Mouse (Mus musculus) layer of hippocampus, postnatal 36 days (tissue): ENCODE data around the gene Lsr. TPM values are rescaled to one million over a fixed set of nuclear protein-coding genes. Genes with fewer than 3 reads are reported as not detected.
"Not testable (repeated sequence)": the region's sequence is repeated elsewhere in the genome, so short reads cannot be mapped to it uniquely, and the experiment has no call there.

Experiments used
- DNase-seq, 2 experiments: peaks; one replicate each; pipeline ENCODE4 v3.0.0; 2022
- total RNA-seq, 2 experiments: library from RNA; stranded (reverse); gene quantifications; 2 replicates each; pipeline ENCODE4 v1.2.3; 2021

Gene Lsr
- total RNA-seq, 2 experiments from 2014 or later: 7.5 to 7.7 TPM

DNA sequence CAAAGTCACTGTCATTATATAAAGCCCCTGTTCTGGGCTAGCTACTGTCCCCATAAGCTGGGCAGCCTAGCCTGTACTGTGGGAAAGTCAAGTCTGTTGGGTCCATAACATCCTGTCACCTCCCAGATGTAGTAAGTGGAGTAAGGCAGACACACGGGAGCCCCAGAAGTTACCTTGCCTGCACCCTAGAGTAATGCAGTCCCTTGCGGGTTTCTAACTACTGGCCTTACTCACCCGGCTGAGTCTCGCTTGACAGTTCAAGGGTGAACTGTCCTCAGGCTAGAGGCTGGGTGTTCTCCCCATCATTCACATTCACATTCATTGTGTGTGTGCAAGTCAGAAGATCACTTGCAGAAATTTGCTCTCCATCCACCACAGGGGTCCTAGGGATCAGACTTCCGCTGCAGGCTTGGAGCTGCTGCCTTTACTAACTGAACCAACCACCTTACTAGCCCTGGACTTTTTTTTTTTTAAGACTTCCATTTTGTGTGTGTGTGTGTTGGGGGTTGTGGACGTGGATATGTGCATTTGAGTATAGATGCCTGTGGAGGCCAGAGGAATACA, 13.4 kb downstream of the Lsr start:
- DNase-seq: no peak

DNA sequence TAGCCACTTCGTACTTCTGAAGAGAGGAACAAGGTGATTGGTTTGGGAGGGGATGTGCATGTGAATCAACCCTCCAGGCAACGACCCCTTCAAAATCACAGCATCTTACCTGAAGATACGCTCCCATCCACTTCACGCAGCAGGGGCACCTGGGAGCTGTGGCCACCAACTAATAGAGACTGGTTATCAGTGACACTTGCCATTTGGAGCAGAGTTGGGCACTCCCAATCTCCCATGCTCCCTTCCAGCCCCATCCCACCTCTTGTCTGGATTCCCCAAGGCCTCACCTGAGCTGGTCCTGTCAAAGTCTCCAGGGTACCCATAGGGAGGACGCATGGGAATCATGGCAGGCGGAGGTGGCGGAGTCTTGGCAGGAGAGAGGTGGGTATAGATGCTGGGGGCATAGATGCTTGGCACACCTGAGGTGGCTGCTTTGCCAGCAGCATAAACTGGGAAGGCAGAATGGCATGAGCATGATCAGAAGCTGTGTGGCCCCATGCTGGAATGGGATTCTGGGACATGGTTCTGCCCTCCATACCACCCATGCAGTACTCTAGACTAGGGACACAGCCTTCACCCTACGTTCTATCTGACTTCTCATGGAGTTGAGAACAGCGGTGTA, 14.3 kb downstream of the Lsr start:
- DNase-seq: no peak

DNA sequence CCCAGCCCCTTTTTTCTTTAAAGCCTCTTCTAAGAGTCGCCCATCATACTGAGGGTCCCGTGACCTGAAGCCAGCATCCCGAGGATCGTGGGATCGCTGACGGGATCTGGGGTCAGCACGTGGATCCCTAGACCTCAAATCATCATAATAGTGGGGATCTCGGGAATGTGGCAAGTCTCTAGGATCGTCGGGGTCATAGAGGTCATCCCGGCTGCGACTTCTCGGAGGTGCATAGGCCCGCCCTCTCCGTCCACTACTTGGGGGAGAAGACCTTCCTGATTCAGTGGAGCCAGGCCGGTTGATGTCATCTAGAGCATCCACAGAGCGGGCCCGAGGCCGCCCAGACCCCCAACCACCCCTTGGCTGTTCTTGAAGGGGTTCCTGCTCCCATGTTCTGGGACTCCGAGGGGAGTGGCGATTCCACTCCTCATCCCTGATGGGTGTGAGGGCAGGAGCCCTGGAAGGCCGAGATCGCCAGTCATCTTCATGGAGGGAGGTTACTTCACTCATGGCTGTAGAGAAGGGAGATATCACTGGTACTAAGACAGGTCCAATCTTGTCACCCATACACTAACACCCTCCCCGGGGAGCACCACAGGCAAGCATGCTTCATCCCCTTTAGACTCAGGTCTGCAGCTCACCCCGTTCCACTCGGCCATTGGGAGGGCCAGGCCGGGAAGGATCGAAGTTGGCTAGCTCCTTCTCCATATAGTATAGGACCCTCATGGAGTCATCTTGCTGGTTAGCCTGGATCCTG, 15.0 kb downstream of the Lsr start:
- DNase-seq: no peak

DNA sequence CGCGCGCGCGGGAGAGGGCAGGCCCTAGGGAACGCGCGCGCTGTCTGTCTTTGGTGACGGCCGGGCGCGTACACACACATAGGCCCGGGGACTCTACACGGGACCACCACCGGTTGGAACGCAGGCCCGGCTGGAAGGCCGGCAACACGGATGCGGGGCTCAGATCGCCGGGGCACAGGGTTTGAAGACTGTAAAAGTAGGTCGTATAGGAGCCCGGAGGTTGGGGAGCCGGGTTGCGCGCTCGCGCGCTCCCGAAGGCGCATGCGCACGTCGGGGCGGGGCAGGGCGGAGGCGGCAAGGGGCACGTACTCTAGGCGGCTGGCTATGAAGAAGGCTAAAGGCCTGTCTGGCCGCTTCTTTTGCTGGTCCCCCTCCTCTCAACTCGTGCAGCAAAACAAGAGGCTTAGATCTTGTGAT, 15.9 kb downstream of the Lsr start:
- peak; percentile 92 to 93 for DNase-seq

DNA sequence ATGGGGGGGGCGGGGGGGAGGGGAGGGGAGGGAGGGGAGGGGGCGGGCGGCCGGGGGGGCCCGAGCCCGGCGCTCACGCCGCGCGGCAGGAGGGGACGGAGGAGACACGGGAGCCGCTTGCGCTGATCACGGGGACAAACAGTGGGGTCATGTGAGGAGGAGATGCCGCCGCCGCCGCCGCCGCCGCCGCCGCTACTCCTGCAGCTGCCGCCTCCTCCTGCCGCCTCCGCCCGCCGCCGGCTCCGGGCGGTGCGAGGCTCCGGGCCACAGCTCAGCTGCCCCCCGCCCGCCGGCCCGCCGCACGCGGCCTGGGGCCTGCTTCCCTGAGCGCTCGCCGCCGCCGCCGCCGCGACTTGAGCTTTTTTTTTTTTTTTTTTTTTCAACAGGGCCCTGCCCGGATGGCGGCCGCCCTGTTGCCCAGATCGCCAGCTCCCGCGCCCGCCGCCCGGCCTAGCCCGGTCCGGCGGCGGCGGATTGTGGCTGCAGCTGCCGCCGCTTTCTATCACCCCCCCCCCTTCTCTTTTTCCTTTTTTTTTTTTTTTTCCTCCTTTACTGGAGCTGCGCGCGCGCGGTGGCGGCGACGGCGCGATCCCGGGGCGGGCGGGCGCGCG, 16.4 kb downstream of the Lsr start, which contains the start of gene Usf2:
TSS of gene Usf2 (minus strand) at position 48 of the 611 bp plus-strand sequence.
- peak; percentile 77 to 82 for DNase-seq

DNA sequence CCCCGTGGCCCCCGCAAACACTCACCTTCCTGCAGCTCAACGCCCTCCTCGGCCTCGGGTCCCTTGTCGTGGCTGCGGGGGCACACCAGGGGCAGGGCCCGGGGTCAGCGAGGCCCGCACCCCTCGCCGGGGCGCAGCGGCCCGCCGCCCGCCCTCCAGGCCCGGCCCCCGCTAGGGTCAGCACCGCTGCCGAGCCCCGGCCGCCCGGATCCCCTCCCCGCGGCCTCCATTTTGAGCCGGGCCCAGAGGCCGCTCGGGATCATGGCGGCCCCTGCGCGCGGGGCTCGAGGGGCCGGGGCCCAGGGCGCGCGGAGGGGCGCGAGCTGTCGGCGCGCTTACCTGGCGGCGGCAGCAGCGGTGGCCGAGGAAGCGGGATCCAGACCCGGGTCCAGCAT, 16.9 kb downstream of the Lsr start:
- no peak for DNase-seq

DNA sequence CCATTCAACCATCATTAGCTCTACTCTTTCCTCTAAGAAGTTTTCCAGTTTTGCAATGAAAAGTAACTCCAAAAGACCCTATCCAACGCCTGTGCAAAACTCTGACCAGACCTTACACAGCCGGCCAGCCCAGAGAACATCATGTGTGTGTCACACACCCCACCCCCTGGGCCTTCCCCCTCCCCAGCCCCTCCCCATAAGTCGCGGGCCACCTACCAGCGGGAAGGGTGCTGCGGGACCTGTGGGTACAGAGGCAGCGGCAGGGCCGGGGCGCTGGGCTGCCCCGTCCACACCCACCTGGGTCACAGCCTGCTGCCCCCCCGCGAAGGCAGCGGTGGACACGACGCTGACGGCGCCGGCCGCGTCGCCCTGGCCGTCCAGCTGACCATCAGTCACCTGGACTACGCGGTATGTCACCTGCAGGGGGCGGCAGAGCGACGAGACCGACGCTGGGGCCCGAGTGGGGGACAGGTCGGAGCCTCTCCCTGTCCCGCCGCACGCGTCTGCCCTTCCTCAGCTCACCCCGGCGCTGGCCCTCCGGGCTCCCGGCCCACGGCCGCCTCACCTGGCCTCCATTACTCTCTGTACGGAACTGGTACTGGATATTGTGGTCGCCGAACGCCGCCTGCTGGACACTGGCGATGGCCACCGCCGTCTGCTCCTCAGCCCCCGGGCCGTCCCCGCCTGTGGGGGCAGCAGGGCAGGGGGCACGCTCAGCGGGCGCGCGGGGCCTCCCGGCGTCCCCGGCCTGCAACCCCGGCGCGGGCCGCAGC, 17.5 kb downstream of the Lsr start:
- peak; percentile 80 for DNase-seq

DNA sequence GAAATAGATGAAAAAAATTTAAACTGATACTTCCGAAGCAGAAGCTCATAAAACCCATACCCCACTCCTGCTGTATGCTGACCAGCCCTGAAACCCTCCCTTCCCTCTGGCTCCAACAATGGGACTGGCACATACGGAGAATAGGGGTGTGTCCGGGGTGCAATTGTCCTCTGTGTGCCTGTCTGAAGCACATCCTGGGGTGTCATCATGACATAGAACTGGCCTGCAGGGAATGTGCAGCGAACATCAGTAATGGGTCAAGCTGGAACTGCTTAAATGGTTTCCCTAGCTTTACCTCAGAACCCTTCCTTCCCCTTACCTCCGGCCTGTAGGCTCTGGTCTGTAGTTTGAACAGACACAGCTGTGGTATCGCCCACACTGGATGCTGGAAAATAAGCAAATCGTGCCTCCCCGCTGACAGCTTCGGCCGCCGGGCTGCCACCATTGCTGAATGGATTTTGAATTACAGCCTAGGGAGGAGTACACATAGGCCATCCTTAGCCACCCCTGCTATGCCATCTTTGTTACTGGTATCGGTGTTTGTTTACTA, 18.2 kb downstream of the Lsr start:
- no peak for DNase-seq

DNA sequence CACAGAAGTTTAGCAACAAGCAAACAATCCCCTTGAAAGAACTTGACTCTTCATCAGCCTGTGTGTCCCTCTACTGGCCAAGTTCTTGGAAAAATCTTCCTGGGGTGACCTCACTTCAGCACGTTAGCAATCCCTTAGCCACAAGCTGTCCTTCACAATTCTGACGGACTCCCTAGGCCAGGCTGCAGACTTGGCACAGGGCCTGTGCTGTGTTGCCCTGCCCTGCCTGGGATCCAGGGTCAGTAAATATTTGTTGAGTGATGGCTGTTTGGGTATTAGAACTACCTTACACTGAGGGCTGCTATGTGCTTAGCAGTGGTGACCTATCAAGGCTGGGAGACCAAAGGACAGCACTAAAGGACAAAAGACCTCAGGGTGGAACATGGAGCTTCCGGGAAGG, 19.2 kb downstream of the Lsr start:
- DNase-seq: no peak

DNA sequence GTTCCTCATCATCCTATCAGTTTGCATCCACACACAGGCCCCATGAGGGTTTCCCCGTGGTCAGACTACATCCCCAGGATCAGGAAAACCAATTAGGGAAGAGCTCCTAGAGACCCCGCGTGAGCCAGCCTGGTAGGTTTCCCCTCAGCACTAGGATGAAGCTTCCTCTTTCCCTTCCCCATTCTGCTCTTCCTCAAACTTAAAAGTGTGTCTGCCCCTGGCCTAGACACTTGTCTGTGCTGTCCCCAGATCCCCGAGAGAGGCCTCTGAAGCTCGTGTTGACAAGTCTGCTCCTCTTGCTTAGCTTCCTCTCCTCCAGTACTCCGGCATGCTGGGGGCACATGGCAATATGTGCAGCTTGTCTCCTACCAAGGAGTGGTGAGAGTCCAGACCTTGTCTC, 19.8 kb downstream of the Lsr start:
- DNase-seq: no peak

DNA sequence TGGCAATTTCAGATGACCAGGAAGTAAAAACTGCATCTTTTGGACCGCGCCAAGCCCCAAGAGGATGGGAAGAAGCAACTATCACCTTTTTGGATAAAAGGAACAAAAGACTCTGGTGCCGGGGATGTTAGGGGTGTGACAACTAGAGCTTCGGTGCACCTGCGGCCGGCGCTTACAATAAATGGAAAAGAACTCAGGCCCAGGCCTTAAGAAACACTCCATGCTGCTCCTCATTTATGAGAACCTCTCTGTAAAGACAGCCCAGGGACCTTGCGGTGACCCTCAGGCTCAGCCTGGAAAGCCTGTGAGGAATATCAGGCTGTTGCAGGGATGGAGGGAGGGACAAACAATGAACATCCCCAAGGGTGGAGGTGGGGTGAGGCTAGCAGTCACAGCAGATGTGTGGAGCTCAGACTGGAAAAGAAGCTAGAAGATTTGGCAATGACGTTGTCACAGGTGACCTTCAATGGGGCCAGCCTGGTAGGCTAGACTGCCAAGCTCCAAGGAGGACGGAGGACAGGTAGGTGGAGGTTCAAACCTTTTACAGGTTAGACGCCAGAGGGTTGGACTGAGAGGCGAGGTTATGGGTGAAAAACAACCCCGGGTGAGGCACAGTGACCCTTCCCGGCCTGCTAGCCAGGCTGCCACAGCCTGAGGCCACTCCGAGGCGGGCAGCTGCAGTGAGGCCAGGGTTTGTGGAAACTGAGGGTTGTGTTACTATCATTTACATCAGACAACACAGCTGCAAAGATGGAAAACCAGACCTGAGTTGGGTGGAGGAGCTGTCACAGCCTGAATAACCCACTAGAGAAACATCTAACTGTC, 20.6 kb downstream of the Lsr start:
- DNase-seq: no peak

DNA sequence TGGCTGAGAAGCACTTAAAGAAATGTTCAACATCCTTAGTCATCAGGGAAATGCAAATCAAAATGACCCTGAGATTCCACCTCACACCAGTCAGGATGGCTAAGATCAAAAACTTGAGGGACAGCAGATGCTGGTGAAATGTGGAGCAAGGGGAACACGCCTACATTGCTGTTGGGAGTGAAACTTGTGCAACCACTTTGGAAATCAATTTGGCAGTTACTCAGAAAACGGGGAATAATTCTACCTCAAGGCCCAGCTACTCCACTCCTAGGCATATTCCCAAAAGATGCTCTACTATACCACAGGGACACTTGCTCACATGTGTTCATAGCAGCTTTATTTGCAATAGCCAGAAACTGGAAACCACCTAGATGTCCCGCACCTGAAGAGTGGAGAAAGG, 23.4 kb downstream of the Lsr start:
- DNase-seq: not testable (repeated sequence)

DNA sequence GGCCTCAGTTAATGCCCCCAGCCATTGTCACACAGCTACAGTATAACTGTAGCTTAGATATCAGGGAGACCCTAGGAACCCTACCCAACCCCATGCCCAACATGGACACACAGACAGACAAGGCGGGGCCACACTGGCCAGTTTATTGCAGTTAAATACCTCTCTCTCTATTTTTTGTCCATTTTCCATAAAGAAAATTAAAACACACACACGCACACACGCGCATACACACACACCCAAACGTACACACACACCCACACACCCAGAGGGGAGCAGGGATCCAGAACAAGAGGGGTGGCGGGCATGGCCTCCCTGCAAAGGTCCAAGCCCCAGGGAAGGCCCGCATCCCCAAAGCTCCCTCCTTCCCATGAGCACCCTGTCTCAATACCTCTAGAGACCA, 27.4 kb downstream of the Lsr start:
- no peak for DNase-seq

DNA sequence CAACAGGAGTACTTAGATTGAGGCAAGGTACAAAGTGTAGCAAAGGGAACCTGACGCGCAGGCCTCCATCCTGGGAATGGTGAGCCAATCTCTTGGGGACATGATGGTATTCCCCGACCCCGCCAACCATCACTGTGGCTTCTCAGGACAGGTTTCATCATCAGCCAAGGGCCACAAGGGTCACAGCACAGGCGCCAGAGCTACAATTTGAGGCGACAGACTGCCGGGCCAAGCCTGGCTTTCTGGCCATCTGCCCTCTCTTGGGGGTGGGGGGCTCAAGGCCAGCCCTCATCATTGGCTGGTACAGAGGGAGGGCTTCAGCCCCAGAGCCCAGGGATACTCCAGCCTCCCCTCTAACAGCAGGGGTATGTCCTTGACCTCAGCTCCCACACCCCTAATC, 27.8 kb downstream of the Lsr start:
- DNase-seq: not testable (repeated sequence)

DNA sequence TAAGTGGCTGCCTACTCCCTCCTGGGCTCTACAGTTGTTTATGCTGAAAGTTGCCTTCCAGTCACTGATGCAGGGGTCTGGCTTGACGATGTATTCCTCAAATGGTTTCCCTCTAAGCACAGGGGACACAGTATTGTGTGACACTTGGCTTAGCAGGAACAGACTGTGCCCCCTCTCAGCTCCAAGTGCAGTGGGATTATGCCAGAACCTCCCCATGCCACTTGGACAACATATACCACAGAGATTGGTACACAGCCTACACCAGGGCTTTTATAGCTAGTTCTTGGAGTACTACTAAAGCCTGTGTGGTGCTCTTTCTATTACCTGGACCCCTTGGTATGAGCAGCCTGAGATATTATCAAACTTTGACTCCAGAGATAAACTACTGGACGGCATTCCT, 28.6 kb downstream of the Lsr start:
- DNase-seq: not testable (repeated sequence)

DNA sequence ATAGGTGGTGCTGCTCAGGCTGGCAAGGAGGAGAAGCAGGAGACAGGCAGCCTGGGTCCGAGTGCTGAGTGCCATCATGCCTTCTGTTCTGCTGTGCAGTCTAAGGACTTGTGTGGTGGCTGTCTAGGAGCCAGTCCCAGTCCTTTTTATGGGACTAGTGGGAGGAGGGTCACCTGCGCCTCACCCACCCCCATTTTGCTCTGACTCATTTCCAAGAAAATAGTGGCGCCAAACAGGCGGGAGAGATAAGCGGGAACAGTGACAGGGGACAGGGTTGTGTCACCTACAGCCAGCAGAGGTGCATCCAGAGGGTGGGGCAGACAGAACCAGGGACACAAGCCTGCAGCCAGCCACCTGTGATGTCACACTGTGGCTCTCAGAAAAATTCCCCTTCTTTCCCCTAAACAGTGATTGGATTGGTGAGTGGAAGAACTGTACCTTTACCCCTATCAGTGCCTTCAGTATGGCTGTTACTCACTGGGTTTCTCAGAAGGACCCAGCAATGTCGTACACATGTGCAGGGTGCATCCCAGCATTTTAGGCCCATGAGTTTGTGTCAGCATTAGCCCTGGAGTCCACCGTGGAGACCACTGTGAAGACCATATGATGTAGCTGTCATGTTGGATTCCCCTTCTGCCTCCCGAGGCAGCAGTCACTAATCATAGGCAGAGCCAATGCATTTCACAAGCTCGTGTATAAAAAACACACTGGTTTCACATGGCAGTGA, 29.2 kb downstream of the Lsr start, which contains the start of gene Hamp:
TSS of gene Hamp (minus strand) at position 124 of the 727 bp plus-strand sequence.
- DNase-seq: no peak

DNA sequence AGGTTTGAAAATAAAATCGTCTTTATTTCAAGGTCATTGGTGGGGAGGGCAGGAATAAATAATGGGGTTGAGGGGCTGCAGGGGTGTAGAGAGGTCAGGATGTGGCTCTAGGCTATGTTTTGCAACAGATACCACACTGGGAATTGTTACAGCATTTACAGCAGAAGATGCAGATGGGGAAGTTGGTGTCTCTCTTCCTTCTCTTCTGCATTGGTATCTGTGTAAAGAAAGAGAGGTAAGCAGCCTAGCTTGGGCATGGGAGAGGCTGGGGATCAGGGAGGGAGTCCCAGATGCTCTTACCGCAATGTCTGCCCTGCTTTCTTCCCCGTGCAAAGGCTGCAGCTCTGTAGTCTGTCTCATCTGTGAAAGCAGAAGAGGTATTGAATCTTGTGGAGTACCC, 30.9 kb downstream of the Lsr start:
- DNase-seq: not testable (repeated sequence)

DNA sequence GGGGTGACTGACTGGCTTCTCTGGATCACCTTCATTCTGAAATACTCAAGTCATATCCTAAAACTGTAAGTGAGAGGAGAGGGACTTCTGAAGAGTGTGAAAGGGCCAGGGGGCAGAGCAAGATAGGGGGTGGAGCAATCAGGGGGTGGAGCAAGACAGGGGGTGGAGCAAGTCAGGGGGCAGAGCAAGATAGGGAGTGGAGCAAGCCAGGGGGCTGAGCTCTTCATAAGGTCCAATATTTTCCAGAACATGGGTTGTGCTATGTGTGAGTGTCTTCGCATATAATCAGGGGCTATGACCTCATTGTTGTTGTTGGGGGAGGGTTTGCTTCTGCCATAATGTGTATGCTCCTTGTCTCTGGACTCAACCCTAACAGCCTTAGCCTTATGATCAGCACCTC, 33.2 kb downstream of the Lsr start:
- not testable (repeated sequence) for DNase-seq

DNA sequence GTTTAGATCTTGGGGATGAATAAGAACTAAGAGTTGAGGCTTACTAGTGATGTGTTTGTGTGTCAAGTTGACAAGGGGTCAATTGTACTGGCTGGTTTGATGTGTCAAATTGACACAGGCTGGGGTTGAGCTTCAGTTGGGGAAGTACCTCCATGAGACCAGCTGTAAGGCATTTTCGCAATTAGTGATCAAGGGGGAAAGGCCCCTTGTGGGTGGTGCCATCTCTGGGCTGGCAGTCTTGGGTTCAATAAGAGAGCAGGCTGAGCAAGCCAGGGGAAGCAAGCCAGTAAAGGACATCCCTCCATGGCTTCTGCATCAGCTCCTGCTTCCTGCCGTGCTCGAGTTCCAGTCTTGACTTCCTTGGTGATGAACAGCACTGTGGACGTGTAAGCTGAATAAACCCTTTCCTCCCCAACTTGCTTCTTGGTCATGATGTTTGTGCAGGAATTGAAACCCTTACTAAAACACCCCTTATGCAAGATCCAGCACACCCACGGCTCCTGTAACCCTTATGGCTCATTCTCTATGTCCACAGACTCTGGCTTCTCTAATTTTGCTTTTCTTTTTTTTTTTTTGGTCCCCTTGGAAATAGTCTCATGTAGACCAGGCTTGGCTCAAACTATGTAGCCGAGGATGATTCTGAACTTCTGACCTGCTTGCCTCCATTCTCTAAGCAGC, 37.7 kb downstream of the Lsr start:
- not testable (repeated sequence) for DNase-seq

DNA sequence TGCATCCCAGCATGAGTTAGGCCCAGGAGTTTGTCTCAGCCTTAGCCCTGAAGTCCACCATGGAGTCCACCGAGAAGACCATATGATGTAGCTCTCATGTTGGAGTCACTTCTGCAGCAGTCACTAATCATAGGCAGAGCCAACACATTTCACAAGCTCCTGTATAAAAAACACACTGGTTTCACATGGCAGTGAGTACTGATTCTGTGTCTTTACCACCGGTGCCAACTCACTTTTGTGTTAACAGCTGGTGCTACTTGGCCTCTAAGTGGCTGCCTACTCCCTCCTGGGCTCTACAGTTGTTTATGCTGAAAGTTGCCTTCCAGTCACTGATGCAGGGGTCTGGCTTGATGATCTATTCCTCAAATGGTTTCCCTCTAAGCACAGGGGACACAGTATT, 48.7 kb downstream of the Lsr start, which contains the start of gene Hamp2:
TSS of gene Hamp2 (minus strand) at position 101 of the 400 bp plus-strand sequence.
- not testable (repeated sequence) for DNase-seq
